Mouse (Mus musculus) heart, postnatal 10 days (tissue): Measurements from ENCODE around the gene Ror1. TPM values are rescaled to one million over a fixed set of nuclear protein-coding genes. Genes with fewer than 3 reads are reported as not detected.

ENCODE experiments used
- DNase-seq, 2 experiments: peaks; one replicate each; pipeline ENCODE4 v3.0.0; 2021
- intact Hi-C: fragments of 180-260 bp; cut with DNase I; formaldehyde crosslinking; loops from one replicate; pipeline ENCODE4 v1.15.1; 2025
- total RNA-seq, 2 experiments: library from RNA; stranded (reverse); gene quantifications; 2 replicates each; pipeline ENCODE4 v1.2.3; 2021

The Ror1 gene
- 10 to 100 TPM; 23.5 to 24.0 TPM for total RNA-seq

DNA sequence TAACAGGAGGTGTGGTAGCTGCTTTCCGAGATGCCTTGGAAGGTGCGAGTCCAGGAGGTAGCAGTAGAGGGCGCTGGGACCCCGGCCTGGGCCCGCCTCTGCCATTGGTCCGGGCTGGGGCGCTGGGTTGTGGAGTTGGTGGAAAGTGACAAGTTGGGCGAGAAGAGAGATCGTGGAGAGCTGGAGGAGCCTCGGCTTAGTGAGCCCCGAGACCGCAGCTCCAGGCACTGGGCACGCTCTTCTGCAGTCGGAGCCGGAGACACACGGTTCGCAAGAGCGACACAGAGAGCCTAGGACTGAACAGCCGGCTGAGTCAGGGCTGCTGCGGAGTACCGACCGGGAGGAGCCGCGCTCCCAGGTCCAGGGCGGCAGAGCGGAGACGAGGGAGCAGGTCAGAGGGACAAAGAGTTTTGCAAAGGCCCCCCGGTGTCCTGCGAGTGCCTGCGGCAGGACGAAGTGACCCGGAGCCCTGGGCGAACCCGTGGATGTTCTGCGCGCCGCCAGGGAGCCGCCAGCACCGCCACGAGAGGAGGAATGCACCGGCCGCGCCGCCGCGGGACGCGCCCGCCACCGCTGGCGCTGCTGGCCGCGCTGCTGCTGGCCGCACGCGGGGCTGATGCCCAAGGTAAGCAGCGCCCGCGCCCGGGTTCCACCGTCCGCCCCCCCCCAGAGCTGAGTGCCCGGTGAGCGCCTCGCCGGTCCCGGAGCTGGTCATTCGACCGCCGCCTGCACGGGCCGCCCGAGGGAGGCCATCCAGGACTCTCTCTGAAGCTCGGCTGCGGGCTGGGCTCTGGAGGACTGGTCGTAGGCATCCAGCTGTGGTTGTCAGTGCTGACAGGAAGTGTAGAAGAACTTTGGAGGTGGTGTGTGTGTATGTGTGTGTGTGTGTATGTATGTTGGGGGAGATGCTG, at the start of gene Ror1:
Gene Ror1, plus strand, starts transcription at position 107 of the 911 bp plus-strand sequence.
- intact Hi-C loops = loop anchor here (1.0 to 5.0 kb wide), 5 partner anchors 66 to 437 kb away; no protein-coding TSS in a partner anchor

DNA sequence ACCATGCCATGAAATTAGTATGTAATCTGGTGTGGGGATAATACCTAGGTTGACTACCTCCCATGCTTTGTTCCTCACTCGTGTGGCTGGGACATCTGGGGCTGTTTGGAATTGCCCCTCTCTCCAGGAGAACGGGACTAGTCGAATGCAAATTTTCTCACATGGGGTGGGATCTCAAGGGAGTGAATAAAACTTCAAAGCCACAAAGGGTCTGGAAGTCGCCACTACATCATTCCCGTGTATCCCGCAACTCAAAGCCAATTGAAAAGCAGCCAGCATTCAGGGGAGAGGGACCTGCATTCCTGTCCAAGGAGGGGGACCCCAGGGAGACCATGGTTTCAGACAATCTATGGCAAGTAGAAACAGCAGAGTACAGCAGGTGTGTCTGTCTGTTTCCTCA, 48.5 kb upstream of the Ror1 start:
- no peak for DNase-seq
- intact Hi-C loops = no loop called here

More for the DNA sequence above, at the start of gene Ror1:
- peak; percentile 96 for DNase-seq

DNA sequence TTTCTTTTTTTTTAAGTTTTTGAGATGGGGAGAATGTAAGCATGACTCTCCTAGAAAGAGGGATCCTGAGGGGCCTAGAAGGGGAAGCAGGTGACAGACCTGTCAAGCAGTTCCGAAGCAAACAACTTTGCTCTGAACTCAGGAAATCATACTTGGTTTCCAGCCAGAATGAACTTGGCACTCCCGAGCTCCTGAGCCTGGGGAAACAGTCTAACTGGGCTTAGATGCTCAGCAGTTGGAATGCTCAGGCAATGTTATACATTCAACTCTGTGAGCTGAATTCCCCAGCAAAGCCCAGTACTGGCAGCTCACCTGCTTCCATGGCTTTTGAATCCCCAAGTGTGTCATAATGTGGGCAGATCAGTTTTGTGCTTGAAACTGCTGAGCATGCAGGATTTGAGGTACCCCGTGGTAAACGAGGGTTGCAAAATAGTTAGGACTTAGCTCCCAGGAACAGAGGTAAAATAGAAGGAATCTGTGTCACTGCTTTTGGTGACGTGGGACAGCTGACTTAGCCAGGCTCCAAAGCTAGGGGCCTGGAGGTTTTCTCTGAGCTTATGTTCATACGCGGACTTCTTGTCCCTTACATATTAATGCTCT, 47.1 kb upstream of the Ror1 start:
- DNase-seq = peak; percentile 47 to 53
- intact Hi-C loops = no loop called here

DNA sequence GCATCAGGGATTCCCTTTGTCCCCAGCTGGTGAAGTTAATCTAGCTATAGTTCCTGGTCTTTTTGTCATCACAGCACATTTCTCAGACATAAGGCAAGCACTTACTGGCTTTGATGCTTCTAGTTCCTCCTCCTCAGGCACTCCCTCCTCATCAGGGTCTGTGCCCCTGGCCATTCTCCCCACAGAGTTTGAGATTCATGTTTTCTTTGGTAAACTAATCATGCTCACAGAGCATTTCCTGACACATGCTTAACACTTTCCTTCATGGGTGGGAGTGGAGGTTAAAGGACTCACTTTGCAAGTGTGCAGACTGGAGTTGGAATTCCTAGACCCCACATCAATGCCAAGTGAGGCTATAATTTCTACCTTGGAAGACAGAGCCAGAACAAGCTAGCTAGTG, 43.8 kb upstream of the Ror1 start:
- no peak for DNase-seq
- intact Hi-C loops = no loop called here

DNA sequence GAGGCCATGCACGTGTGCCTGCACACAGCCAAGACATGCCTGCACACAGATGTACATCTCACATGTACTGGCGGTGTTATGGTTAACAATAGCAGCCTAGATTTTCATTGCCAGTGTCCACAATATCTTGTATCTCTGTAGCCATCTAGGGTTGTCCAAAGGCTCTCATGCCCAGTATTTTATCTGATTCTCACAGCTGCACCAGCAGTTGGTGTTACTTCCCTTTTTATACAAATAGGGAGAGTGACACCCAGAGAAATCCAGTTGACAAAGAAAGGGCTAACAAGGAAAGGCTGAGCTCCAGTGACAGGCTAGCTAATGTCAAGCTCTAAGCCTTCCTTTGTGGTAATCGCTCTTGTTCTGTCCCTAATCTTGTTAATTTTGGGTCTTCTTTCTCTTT, 43.3 kb upstream of the Ror1 start:
- intact Hi-C loops = no loop called here
- DNase-seq = no peak

DNA sequence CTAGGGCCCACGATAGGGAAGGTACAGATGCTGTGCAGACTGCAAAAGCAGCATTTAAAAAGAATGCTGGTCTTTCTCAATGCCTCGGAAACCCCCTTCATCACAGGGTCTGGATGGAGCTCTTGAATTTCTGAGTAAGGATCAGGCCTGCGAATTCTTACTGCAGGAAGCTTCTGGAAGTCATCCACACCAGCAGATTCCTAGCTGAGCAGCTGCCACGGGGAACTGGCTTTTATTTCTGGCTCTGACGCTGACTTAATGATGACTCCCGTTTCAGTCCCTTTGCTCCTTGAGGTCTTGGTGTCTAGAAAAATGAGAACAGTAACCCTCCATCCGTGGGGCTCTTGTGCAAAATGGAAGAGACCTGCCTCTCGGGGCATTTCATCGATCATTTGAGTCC, 39.5 kb upstream of the Ror1 start:
- intact Hi-C loops = no loop called here
- DNase-seq = peak; percentile 57

DNA sequence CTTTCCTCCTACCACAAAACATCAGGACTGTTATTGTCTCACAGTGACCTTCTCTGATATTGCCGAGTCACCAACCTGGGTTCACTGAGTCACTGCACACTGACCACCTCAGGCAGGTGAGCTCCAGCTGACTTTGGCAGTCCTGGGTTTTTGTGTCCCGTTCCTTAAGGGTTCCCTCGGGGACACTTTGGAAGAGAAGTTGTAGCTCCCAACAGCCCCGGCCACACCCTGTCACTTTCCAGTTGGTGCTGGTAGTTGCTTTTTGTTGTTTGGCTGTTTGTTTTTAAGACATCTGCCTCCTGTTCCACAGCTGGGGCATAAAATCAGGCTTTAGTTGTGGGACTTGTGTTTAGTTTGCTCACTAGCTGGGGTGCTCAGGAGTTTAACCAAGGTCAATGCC, 39.1 kb upstream of the Ror1 start:
- peak in 1 of 2 experiments; percentile 41 for DNase-seq
- intact Hi-C loops = no loop called here

DNA sequence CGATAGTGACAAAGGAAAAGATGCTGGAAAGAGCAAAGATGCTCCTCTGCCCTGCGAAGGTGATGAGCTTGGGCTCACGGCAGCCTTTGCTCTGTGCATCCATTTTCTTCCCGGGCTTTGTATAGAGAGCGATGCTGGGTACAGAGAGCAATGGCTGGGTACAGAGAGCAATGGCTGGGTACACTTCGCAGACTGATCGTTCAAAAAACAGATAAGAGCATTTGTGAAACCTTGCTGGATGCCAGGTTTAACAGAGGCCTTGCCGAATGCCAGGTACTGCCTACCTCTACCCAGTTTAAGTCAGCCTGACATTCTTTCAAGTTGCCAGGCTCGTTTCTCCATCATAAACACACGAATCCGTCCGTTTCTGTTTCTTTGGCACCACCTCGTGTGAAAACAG, 38.2 kb upstream of the Ror1 start:
- intact Hi-C loops = no loop called here
- no peak for DNase-seq

DNA sequence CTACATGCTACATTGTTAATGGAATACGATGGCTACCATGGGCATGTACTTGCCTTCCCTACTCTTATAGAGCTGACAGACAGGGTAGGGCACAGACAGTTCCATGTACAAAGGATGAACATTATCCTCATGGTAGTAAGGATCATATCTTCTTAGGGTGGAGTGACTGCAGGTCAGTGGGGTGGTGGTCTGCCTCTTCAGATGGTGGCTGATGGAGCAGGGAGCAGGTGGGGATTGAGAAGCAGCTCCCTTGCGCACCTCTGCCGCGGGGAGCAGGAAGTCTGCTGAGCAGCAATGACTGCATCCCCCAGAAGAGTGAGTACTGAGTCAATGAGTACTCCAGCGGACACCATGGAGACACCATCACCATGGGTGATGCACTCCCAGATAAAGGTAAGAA, 37.0 kb upstream of the Ror1 start:
- intact Hi-C loops = no loop called here
- DNase-seq = no peak

DNA sequence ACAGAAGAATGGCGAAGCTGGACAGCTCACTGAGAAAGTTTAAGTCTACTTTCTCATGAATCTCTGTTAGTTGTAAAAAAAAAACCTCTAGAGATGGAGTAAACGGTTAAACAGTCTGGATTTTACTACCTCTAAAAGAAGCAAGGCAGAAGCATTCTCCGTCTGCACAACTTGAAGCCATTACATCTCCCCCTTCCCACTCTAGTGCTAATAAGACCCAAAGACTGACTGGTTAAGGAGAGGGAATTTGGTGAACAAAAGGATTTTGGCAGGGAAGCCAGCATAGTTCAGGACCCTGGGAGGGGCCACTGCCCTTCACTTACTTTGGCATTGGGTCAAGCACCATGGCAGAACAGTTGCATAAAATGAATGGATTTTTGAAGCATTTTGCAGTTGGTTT, 35.8 kb upstream of the Ror1 start:
- no peak for DNase-seq
- intact Hi-C loops = no loop called here

DNA sequence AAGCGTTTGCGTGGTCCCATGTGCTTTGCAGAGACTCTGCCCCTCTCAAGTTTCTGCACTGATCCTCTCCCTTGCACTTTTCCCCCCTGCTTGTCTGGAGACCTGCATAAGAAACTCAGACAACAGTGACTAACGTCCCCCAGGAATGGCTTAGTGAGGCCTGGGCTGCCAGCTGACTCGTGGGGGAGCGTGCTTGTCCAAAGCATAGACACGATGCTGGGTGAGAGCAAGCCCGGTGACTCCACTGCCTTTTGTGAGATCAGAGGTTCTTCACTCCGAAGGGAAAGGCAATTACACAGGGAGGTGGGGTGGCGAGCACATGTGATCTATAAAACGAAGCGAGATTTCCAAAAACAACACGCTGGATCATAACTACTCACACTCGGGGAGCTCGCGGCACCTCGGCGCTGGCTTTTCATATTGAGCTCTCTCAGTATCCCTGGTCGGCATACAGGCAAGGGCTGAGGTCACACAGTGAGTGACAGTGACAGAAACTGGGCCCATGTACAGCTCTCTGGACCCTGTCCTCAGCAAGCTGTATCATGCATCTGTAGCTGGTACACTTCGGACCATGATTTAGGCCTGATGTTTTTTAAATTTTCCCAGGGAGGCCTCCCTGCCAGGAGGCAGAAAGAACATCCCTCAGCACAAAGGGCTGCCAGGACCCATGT, 34.1 kb upstream of the Ror1 start:
- intact Hi-C loops = no loop called here
- no peak for DNase-seq

DNA sequence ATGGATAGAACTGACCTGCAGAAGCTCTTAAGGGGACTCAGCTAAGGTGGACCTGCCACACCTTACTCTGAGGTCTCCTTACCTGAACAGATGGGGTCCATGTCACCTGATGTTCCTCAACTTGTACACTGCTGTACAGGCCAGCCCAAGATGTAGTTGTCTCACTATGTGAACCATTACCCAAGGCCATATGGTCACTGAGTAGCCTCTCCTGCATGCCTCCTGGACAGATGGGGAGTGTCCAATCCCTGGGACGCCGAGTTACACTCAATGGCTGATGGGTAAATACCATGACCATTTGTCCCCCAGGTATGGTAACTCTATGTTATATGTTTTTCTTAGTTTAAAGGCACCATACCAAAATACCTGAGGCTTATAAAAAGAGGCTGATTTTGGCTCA, 29.9 kb upstream of the Ror1 start:
- DNase-seq = no peak
- intact Hi-C loops = no loop called here

DNA sequence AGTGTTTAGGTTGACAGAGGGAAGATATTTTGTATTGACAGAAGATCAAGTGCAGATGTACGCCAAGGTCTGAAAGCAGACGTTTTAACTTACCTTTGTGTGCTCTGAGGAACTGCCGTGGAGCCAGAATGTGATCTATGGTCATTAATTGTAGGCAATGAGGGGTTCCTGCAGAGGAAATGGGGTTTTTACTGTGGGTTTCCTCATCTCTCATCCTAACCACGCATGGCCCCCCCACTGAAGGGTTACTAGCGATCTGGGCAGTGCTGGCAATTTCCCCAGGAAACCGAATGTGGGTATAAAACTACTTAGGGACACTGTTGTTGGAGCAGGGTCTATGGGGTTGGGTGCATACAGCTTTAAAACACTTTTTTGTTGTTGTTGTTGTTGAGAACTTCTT, 25.5 kb upstream of the Ror1 start:
- intact Hi-C loops = no loop called here
- no peak for DNase-seq

DNA sequence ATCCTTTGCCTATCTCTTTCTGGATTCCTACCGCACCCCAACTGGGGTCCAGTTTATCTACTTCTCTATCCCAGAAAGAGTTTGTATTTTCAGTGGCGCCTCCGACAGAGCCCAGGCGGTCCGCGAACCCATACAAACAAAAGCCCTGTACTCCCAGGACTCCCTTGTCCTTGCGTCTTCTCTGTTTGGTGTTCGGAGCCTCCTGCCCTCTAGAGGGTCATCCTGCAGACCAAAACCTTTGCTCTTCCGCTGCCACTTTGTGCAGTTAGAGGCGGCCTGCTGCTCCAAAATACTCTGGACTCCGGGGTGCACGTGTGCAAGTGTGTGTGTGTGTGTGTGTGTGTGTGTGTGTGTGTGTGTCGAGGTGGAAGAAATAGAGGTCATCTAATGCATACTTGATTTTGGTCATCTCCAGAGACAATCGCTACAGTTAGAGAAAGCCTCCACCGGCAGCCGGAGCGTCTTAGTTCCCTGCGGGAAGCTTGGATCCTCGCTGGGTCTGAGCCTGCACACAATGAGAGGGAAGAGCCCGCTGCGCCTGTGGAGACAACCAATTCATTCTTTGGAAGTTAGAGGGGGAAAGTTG, 1.1 kb downstream of the Ror1 start:
- intact Hi-C loops = loop anchor here (1.0 to 5.0 kb wide), 3 partner anchors 66 to 311 kb away; no protein-coding TSS in a partner anchor
- DNase-seq = peak; percentile 51 to 57

DNA sequence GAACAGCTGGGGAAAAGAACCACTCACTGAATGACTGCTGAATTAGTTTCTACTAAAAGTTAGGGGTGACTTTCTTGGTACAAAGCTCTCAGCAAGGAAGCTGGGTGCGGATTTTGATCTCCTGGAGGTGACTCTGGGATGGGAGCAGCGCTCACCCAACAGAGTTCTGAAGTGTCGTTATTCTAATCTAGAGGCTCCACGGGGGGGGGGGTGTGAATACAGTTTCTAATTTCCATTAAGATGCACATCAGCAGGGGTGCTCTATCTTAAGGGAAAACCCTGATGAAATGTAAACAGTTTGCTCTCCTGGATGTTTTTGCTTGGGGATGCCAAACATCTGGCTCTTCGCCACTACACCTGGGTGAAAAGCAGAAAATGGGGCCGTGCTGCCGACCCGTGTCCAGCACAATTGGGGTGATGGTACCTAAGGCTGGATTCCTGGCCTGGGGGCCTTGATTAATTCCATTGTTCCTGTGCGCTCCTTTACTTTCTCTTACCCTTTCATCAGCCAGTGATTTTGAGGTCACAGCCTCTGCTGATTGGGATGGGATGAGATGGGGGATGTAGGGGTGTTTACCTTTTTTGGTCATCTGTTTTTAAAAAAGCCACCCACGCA, 1.9 kb downstream of the Ror1 start:
- DNase-seq = no peak
- intact Hi-C loops = loop anchor here (5.0 kb wide), 2 partner anchors 65 to 120 kb away; no protein-coding TSS in a partner anchor

DNA sequence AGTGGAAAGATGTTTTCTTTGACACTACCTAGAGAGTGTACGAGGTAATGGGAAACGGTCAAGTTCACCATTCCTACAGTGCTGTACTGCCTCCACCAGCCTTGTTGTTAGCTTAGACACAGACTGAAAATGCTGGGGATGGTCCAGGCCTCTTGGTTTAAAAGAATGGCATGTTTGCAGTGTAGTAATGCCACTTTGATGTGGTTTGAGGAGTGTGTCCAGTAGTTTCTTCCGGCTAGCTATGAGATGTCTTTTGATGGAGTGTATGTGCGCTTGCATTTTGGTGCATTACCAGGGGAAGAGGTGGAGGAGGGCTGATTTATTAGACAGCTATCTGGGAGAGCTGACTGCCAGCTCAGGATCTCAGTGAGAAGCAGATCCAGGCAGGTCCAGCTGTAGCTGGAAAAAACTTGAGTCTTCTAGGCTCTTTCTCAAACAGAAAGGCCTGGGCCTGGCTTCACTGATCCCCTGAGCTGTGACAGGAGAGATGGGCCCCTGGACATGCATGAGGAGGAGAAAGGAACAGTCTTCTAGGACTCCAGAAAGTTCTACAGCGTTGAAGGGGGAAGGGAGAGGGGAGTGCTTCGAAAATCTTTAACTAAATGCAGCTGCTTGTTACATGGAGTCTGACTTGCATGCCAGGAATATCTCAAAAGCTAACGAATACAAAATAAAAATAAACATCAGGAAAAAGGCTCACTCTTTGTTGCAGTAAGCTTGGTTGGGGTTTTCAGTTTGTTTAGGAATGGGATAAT, 5.7 kb downstream of the Ror1 start:
- DNase-seq = peak in 1 of 2 experiments; percentile 30
- intact Hi-C loops = no loop called here

DNA sequence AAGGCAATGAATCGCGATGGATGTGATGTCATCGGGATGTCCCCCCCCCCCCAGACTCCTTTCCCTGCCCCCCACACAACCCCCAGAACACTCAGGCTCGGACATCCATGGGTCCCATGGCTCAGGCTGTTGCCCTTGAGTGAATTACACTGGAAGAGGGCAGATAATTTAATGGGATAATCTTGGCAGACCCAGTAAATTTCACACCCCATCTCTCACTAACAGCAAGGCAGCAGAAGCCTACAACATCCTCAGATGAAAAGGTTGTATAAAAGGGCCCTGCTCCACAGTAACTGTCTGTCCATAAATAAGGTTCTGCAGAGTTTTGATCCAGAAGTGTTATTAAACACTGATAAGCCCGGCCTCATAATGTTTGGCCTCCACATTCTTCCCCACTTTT, 6.3 kb downstream of the Ror1 start:
- no peak for DNase-seq
- intact Hi-C loops = no loop called here

DNA sequence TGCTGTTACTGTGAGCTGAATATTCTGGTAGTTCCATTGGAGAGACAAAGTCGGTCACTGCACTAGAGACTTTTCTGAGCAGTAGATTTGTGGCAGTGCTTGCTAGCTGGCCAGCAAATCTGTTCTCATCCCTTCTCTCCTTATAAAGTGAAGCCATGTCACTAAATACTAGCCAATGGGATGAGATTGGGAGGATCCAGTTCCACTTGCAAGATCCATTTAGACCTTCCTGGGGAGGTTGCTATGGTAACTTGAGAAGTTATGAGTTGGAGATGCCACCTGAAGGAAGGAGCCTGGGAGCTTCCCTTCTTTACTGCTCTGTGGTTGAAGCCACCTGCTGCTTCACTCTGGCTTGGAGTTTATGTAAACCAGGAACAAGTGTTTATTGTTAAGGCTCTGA, 8.7 kb downstream of the Ror1 start:
- intact Hi-C loops = no loop called here
- DNase-seq = no peak

DNA sequence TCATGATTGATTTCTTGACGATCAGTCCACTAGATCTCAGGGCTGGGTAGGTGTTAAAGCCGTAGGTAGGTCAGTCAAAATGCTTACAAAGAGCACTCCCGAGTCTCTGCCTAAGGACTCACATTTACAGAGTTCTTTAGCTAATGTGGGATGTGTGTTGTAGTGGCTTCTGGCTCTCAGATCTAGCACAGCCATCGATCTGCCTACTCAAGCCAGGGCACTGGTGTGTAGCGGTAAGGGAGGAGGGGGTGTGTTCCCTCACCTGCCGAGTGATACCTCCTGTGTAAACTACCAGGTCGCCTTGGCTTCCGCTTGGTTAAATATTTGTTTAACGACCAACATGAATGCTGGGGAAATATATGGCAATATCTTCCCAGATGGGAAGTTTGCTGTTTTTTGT, 12.0 kb downstream of the Ror1 start:
- intact Hi-C loops = no loop called here
- no peak for DNase-seq

DNA sequence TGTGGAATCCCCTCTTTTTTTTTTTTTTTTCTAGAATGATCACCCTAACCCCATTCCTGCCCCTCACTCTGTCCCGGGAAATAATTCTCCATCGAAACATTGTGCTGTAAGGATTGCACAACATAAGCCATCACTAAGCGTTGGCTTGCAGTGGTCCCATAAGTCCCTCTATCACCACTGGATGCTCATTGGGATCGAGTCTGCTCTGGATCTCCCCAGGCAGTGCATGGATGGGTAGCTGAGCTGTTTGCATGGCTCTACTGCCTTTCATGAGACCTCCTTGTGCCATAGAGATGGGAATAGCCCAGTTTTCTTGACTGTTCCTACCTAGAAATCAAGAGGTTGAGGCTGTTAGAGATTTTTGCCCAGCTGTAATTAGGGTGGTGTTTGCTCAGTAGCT, 13.0 kb downstream of the Ror1 start:
- DNase-seq = no peak
- intact Hi-C loops = no loop called here
